Mouse (Mus musculus): ENCODE results near the gene Surf4.

GRCm38 (mm10) chr2:26909387-26909784 is 24.3 kb downstream of the Surf4 start:
- TF ChIP-seq CTCF (IDR thresholded peaks at IDR 0.05): peak; percentile 32
- TF ChIP-seq EP300 (IDR thresholded peaks at IDR 0.05; ENCODE audit: insufficient read depth, low read depth, low read length): no peak
